Mouse (Mus musculus): ENCODE data around the gene Wrnip1. TPM values are rescaled to one million over a fixed set of nuclear protein-coding genes. Genes with fewer than 3 reads are reported as not detected.

Wrnip1 gene
- total RNA-seq (2021) = 1 to 10 TPM; 5.9 to 7.4 TPM
- long read RNA-seq, experiment 1, partial matches to known transcripts = 0 of 2 reads
- long read RNA-seq, experiment 1, other reads (novel, unspliced or antisense) = 0 of 2 reads
- long read RNA-seq, experiment 2, transcript Wrnip1-201 (7 exons, 2,633 nt) = major isoform, 6 of 7 reads
- long read RNA-seq, experiment 2, partial matches to known transcripts = 1 of 7 reads
- long read RNA-seq, experiment 2, other reads (novel, unspliced or antisense) = 0 of 7 reads

DNA sequence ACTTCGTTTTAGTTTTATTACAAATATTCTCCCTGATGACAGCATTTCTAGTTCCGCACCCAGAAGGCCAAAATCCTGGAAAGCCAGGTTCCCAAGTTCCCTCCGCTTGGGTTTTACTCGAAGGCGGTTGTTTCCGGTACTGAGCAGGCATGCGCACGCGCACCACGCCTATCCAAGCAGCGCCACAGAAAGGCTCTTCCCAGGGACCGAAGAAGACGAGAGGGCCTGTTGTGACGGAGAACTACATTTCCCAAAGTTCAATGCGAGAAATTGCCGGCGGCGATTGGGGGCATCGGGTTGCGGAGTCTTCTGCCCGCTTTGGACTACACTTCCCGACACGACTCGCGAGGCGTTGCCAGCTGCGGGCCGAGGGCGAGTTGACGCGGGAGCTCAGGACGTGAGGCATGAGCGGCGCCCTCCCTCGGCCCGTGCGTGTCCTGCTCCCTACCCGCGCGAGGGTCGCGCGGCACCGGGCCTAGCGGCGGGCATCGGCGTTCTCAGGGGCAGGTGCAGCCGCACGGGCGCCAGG lies at the start of gene Wrnip1:
TSS of gene Wrnip1 (plus strand) at position 346 of the 529 bp plus-strand sequence.
- intact Hi-C loops (cut with DNase I) = no loop called here
- peak; percentile 89 to 93 for DNase-seq

DNA sequence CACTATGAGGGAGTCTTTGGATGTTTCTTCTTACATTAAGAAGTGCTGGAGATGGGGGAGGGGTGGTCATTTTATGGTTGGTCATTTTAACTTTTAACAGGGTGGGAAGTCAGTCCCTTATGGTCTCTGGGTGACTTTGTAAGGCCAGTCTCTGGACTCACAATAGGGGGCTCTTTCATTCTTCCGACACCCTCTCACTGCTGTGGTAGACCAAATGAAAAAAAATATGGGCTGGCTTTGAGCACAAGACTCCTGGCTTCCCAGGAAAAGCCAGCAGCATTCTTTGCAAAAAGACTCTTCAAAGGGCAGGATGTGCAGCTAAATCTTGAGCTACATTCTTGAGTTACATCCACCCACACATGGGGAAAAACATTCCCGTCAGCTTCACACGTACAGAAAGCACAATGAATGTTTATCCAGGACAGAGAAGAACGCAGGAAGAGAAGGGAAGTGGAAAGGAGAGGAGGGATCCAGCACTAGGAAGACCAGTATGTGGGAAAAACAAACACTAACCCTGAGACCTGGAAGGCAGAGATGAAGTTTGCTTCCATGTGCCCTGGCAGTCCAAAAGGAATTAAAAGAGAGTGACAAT lies 49.7 kb upstream of the Wrnip1 start:
- intact Hi-C loops (cut with DNase I) = no loop called here
- DNase-seq = no peak

DNA sequence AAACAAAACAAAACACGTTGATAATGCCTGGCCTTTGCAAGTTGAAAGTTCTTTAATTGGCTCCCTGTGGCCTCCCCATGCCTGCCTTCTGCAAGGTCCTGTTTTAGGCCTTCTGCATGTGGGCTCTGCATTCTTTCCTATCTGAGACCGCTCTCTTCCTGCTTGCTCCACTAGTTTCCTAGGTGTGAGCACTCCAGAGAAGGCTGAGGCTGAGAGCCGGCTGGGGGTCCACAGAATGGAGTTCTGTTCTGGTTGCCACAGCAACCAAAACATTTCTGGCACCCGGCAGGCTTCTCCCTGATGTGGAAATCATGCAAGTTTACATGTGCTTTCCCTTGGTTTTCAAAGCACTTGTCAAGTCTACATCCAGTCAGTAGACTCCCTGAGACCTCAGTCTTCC lies 42.8 kb upstream of the Wrnip1 start:
- intact Hi-C loops (cut with DNase I) = no loop called here

DNA sequence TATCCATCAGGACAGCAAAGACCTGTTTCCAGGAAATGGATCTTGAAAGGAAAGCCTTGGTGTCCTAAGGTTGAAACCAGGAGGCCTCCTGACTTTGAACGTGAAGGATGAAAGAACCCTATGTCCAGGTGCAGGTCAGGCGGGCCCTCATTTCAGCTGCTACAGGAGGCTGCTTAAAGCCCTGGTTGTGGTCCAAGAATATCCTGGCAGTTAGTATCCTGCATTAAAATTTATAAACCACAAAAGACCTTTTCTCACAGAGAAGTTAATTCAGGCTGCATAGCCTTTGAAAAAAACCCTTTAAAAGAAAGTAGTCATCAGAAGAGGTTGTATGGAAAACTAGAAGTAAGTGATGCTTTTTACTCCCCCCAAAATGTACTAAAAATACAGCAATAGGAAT lies 41.0 kb upstream of the Wrnip1 start:
- intact Hi-C loops (cut with DNase I) = no loop called here
- no peak for DNase-seq

More for the DNA sequence above, 42.8 kb upstream of the Wrnip1 start:
- no peak for DNase-seq

DNA sequence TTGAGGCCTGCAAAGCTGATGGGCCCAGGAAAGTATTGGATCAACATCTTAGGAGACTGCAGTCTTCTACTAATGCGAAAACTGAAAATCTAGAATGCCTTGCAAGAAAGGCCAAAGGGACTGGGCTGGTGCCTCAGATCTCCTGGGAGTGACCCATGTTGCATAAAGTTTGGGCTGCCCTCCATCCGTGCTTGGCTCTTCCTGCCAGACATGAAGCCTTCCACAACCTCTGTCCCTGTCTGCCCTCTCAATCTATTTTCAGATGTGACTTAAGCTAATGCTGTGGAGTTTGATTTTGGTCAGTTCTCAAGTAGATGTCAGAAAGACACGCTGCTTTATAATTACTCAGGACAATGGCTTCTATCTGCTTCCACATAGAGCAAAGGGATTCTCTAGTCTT lies 38.7 kb upstream of the Wrnip1 start:
- peak; percentile 43 to 53 for DNase-seq
- intact Hi-C loops (cut with DNase I) = no loop called here

DNA sequence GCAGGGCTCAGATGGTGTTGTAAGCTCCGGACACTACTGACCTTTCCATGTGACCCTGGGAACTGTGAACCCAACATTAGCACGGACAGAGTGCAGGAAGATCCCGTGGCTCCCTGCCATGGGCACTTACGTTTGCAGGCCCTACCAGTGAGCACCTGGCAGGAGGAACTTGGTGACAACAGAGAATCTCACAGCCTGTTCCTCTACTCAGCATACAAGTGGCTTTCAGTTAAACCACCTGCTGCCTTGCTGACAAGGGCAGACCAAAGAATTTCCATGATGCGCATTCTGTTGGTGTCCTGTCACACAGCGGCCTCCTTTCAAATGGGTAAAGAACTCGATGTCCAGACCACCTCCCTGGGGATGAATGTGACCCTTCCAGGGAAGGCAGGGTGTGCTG lies 37.4 kb upstream of the Wrnip1 start:
- peak; percentile 40 to 79 for DNase-seq
- intact Hi-C loops (cut with DNase I) = no loop called here

DNA sequence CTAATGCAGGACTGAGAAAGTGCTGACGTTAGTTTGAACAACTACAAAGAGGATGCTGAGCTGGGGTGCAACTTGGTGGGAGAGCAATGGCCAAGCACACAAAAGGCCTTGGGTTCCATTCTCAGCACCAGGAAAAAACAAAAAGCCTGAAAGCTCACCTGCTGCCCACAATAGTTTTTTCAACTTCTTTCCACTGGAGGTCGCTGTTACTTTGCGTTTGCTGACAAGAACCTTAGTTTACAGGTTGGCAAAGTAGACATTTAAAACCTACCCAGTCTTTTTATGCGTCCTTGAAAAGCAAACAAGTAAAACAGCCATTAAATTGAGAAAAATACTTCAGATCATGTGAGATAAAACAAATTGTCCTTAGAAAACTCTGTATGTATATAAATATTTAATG lies 33.7 kb upstream of the Wrnip1 start:
- intact Hi-C loops (cut with DNase I) = no loop called here
- DNase-seq = no peak

DNA sequence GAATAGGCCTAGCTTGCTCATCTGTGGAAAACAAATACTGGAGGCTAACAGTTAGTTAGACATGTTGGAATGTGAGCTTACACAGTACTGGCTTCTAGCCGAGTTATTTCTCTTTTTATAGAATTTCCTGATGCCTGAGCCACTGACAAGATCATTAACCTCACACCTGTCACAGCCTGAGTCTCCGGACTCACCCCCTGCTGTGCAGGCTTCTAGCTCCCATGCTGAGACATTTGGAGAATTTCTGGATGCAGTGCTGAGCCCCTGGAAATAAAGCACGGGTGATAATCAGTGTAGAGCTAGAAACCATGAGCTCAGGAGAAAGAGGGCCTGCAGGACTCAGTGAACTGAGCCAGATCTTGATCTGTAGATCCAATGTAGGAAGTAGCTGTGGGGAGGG lies 31.9 kb upstream of the Wrnip1 start:
- intact Hi-C loops (cut with DNase I) = no loop called here
- DNase-seq = no peak

DNA sequence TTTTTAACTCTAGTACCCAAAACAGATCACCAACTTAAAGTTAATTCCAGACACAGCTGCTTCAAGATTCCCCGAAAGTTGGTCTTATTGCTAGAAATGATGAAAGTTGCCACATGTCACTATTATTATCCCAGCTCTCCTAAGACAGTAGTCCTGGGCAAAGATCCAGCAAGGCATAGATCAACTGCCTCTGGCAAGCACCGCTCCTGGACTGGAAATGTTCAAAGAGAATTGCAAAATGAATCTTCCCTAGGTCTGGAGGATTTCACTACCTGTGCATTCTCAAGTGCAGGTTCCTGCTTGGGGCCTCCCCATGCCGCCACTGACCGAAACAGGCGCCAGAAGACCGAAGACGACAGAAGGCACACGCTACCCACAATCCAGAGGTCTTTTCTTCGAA lies 25.9 kb upstream of the Wrnip1 start:
- DNase-seq = no peak

DNA sequence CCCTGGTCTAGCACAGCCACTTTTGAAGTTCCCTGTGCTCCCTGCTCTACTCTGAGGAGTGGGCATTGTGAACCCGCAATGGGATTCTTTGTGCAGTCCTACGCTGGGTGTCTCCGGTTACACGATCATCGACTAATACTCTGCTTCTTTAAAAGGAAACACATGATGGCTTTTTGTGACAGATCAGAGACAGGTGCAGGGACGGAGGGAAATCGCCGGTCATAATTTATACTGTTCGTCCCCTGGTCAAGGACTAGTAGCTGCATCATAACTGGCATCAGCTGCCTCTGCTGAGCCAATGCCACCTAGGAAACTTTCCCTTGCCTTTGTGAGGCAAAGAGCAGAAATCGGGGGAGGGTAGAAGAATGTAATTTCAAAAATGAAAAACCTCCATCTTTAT lies 25.5 kb upstream of the Wrnip1 start:
- intact Hi-C loops (cut with DNase I) = no loop called here
- no peak for DNase-seq

More for the DNA sequence above, 25.9 kb upstream of the Wrnip1 start:
- intact Hi-C loops (cut with DNase I) = no loop called here

DNA sequence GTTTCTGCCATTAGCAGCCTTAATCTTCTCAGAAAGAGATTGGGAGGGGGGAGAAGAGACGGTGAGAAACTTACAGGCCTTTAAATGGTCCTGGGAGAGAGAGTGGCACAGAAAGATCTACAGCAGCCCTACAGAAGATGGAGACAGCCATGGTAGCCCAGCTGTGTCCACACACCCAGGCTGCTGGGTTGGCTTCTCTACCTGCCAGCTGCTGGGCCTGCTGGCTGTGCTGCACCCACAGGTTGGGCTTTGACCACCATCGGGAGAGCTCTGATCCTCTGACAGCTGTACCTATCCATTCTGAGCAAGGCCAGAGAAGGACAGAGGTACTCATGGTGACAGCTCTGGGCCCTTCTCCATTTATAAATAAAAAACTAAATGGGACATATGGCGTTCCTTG lies 23.0 kb upstream of the Wrnip1 start:
- intact Hi-C loops (cut with DNase I) = no loop called here
- DNase-seq = no peak

DNA sequence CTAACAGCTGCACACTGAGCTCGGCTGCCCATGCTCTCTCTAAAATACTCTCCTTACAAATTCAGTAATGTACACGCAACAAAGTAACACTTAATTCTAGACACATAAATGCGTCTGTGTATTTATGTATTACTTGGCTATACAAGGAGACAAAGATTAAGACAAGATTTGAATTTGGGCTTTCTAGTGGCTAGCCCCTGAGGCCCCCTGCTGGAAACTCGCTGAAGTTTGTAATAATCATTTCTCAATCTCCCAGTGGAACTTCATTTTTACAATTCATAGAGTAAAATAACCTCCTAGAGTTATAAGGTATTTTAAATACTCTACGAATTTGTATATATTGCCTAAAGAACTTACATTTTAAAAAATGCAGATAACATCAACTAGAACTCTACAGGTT lies 18.8 kb upstream of the Wrnip1 start:
- intact Hi-C loops (cut with DNase I) = no loop called here
- DNase-seq = no peak

DNA sequence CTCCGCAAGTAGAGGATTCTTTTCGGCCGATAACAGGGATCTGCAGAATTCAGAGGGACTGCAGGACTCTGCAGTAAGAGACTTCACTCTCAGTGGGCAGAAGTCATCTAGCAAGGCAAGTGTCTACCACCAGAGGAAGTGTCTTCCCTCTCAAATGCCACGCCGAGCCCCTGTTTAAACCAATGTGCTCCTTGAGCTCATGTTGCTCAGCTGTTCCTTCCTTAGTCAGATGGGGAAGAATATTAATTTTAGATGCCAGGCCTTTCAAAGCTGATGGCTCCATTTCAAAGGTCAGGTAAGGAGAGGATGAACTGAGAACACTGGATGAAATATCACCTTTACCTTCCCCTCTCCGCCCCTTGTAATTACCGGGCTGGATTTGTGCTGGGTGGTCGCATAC lies 18.0 kb upstream of the Wrnip1 start, which contains the start of gene Mylk4:
TSS of gene Mylk4 (minus strand) at position 139 of the 400 bp plus-strand sequence.
- DNase-seq = no peak
- intact Hi-C loops (cut with DNase I) = no loop called here

DNA sequence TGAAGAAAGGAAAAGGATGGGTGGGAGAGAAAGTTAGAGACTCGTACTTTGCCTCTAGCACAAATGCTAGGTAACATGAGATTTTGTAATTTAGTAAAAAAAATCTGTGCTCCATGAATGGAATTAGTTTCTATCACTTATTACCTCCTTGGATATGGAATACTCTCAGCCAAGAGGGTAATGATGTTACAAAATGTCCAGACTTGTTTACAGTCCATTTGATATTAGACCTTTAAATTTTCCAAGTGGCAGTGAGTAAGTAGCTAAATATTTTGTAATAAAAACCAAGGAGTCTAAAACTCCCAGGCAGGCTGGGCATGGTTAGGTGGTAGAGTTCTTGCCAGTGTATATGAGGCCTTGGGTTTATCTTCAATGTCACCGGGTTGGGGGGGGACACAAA lies 14.3 kb upstream of the Wrnip1 start:
- intact Hi-C loops (cut with DNase I) = no loop called here
- DNase-seq = no peak

DNA sequence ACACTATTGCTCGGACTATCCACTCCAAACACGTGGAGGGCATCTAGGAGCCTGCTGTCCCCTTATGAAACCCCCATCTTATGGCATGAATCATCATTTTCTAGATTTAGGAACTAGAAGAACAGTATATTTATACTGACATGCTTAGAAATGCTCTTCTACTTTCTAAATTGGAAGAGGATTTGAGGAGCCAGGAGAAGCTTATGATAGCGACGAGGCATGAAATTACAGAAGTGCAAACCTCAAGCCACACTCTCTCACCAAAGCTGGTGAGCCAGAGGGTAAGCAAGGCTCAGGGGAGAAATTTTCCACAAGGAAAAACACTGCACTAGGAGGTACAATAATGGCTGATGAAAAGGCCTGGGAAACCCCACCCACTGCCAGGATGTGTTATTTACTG lies 12.1 kb upstream of the Wrnip1 start:
- no peak for DNase-seq
- intact Hi-C loops (cut with DNase I) = no loop called here

DNA sequence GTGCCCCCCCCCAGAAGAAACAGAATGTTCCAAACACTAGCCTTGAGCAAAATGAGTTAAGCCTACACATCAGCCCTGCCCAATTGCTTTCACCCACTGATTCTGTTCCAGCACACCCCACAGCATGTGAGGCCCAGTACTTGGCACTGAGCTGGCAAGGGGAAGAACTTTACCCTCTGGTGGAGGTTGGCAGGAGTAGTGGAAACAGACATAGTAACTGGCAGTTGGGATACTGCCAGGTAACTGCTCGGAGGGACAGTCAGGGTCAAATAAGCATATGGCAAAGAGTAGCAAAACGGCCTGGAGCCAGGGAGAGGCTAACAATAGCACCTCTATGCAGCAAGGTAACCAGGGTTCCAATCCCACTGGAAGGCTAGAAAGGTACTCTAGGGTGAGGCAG lies 7.2 kb upstream of the Wrnip1 start:
- intact Hi-C loops (cut with DNase I) = no loop called here
- peak in 1 of 2 experiments; percentile 55 for DNase-seq

DNA sequence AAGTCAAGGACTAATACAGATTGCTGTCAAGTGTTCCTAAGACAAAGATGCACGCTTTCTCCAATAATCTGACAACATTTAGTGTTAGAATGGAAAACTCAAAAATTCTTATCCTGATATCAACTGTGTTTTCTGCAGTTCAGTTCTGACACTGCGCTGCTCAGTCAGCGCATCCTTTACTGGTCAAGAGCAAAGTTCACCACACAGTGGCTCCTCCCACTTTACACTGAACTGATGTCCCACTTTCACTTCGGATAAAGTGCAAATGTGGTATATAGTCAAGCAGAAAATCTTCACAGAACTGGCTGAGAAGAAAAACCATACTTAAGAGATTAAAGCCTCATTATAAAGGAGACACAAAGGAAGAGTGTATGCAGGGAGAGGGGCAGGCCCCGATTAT lies 6.7 kb upstream of the Wrnip1 start:
- intact Hi-C loops (cut with DNase I) = no loop called here
- no peak for DNase-seq

DNA sequence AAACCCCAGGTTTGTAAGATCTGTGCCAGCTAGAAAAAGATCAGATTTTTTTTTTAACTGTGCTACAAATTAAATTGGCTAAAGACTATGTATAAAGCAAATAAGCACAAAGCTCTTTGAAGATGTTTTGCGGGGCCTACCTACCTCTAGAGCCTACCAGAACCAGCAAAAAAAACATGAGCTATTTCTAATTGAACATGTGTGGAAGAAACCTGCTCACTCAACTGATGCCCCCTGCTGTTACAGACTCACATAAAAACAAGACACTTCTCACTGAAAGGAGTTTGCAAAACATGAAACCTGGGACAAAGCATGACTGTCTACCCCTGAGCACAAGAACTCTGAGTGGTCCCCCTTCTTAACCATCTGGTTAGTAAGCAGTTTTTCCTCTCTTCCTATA lies 4.8 kb upstream of the Wrnip1 start:
- DNase-seq = no peak
- intact Hi-C loops (cut with DNase I) = no loop called here

DNA sequence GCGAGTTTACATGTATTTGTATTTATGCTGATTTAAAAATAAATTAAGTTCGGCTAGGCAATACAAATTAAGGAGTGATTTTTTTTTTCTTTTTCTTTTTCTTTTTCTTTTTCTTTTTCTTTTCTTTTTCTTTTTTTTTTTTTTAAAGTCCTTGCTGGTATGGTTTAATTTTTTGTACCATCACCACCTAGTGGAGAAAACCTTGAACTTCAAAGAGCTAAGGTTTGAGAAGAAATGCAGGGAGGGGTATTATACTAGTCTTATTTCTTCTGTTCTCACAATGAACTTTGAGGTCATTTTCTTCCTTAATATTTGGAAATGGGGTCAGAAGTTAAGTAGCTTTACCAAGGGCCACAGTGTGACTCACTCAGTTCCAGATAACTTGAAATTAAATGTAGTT lies 2.7 kb upstream of the Wrnip1 start:
- DNase-seq = no peak
- intact Hi-C loops (cut with DNase I) = no loop called here

DNA sequence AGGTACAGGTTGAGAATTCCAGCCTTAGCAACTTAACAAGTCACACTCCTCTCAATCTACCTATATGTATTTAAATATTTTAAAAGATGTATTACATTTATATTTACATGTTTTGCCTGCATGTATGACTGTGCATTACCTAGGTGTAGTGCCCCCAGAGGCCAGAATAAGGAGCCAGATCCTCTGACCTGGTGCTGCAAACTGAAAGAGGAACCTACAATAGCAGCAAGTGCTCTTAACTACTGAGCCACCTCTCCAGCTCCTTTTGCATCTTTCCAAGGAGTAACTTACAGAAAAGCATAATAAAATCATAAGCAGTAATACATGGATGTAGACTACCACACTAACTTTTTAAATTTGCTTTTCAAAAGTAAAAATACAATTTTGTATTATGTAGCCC lies 979 bp upstream of the Wrnip1 start:
- DNase-seq = no peak
- intact Hi-C loops (cut with DNase I) = no loop called here

DNA sequence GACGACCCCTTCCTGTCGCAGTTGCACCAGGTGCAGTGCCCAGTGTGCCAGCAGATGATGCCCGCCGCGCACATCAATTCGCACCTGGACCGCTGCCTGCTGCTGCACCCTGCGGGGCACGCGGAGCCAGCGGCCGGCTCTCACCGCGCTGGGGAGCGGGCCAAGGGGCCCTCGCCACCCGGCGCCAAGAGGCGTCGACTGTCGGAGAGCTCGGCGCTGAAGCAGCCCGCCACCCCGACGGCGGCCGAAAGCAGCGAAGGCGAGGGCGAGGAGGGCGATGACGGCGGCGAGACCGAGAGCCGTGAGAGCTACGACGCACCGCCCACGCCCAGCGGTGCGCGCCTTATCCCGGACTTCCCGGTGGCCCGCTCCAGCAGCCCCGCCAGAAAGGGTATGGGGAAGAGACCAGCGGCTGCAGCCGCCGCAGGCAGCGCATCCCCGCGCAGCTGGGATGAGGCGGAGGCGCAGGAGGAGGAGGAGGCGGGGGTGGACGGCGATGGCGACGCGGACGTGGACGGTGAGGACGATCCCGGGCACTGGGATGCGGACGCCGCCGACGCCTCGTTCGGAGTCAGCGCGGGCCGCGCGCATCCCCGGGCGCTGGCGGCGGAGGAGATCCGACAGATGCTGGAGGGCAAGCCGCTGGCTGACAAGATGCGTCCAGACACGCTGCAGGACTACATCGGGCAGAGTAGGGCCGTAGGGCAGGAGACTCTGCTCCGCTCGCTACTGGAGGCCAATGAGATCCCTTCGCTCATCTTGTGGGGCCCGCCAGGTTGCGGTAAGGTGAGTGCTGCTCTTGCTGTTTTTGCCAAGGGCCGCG lies 632 bp downstream of the Wrnip1 start, which contains the start of gene D930007J09Rik:
TSS of gene D930007J09Rik (minus strand) at position 591 of the 823 bp plus-strand sequence.
- intact Hi-C loops (cut with DNase I) = no loop called here

More for the DNA sequence above, 632 bp downstream of the Wrnip1 start, which contains the start of gene D930007J09Rik:
- DNase-seq = peak in 1 of 2 experiments; percentile 15
